Mouse (Mus musculus): ENCODE results near the gene Csnk2b.

Gene Csnk2b

DNA sequence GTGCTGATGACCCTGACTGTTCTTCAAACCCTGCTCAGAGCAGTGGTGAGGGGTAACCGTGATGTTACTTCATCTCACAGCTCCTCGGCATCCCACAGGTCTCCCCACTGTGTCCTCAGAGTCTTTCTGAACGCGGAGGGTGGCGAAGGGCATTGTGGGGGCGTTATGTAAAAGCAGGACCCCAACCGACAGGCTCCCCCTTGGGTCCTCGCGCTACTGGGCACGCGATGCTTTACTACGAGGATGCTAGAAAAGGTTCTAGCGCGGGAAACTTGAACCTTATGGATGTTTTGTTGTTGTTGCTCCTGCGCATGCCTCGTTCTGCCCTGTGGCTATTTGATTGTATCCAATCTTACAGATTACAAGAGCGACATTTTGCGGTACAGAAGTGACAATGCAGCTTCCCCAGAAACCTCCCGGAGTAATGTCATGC lies at the start of gene Csnk2b:
TSS of gene Csnk2b (minus strand) at position 183 of the 433 bp plus-strand sequence.
- DNase-seq (ENCODE audit: low spot score), result no peak

DNA sequence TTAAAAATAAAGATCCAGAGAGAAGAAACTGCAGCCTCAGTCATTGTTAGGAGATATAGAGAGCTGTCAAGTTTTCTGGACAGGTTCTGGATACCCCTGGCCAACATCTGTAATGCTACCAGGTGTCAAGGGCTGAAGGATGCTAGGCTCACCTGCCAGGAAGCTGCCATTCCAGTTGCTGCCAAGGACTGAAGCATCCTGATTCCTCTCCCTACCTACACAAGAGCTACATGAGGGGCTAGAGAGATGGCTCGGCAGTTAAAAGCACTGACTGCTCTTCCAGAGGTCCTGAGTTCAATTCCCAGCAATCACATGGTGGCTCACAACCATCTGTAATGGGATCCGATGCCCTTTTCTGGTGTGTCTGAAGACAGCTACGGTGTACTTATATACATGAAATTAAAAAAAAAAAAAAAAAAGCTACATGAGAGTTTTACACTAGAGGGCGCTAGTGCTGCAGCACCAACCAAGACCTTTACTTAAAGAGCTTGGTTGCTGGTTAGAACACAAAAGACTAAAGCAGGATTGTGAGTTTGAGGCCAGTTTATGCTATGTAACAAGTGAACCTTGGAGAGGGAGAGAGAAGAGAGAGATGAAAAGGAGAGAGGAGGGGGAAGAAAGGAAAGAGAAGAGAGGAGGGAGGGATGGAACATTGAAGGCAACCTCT lies 46.8 kb upstream of the Csnk2b start:
- DNase-seq (ENCODE audit: low spot score), result no peak

DNA sequence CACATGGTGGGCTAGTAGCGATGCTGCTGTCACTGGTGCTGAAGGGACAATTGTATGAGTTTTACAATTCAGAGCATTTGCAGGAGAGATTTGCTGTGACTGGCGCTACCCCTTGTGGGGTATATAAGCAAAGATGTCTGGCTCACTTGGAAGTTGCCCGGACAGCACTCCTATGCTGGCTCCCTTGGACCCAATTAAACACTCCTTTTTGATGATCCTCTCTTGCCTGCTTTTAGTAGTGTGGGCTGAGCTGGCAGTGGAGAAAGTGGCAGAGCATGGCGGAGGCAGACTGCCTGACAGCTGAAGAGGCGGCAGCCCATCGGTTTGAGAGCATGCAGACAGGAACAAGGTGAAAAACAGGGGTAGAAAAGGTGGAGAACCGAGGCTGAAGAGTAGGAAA lies 45.9 kb upstream of the Csnk2b start:
- no peak for DNase-seq (ENCODE audit: low spot score)

DNA sequence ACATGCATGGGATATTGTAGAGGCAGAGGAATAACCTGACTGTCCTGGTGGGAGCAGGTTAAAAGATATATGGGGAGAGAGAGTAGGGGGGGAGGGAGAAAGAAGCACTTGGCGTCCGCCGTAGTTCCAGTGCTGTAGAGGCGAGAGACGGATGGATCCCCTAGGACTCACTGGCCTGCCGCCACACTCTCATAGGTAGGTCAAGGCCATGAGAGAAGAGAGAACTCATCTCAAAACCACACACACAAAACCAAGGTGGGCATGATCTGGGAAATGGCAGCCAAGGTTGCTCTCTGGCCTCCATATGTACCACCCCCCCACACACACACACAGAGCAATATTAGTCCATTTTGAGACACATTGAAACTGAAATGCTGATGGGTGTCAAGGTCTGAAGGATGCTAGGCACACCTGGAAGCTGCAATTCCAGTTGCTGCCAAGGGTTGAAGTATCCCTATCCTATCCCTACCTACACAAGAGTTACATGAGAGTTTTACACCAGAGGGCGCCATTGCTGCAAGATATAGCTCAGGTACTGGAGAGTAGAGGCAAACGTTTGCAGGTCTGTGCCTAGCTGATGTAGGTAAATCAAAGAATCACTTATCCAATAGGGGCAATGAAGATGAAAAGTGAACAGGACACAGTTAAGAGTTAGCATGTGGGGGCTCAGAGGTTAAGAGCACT lies 44.6 kb upstream of the Csnk2b start:
- no peak for DNase-seq (ENCODE audit: low spot score)

DNA sequence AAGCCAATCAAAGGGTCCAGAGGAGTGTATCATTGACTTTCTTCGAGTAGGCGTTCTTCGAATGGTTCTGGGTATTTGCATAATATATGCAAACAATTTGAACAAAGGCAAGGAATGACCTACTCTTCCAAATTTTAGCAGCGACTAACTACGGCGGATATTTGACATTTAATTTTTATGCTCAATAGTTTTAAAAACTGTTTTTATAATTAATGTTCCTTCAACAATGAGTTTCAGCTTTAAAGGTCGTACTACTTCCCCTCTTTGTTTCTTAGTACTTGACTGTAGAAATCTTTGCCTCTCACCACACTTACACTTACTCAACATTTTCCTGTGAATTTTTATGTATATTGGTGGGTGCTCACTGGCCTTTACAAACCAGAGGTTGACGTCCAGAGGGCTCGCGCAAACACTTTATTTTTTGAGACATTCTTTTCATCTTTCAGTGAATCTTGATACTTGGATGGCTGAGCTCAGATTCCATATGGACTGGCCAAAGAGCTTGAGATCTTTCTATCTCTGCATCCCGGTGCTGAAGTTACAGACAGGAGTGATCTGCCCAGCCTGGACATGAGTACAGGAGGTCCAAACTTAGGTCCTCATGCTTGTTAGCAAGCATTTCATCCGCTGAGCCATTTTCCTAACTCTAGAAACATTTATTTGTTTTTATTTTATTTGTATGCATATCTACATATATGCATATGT lies 43.8 kb upstream of the Csnk2b start:
- no peak for DNase-seq (ENCODE audit: low spot score)

DNA sequence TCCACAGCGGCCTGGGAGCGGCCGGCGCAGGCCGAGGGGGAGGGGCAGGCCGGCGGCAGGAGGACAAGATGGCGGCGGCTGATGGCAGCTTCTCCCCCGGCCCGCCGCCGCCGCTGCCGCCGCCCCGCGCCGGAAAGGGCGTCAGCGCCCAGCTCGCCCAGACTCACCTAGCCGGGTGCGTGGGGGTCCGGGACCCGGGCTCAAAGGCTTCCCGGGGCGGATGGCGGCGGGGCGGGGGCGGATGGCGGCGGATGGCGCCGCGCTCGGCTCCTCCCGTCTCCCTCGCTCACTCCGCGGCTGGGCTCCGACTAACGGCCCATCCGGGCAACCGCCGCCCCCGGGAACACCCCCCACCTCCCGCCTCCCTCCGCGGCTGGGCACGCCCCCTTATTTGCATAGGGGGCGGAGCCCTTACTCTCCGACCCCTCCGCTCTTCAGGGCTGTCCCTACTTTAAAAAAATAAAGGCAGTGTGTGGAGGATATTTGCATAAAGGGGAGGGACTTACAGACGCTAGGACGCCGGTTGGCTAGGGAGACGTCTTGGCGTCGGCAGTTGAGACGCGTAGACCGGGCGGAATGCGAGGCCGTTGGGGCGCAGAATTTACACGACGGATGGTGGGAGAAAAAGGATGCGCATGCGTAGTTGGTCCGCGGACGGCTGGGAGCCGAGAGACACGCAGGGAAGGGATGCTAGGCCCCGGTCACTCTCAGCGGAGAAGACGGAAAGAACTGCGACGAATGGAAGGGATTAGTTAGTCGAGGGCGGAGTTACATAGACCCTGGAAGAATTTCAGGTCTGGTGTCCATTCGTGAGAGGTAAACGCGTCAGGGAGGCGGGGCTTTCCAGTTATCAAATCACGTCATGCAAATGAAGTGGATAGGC lies 43.0 kb upstream of the Csnk2b start, which contains the start of gene Prrc2a:
TSS of gene Prrc2a (minus strand) at position 330 of the 883 bp plus-strand sequence.
- DNase-seq (ENCODE audit: low spot score), result peak; percentile 87

DNA sequence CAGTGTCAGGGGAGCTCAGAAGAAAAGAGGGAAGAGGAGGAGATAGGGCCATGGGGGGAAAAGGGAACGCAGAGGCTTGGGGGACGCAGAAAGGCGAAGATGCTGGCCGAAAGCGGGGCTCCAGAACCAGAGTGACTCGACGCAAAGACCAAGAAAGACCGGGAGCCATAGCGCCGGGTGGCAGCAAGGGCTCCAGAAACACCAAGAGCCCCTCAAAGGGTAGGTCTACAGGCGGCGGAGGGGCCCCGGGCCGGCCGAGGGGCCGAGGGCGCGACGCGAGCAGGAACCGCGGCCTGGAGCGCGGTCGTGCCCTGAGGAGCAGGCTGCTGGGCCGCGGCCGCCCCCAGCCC lies 42.3 kb upstream of the Csnk2b start:
- DNase-seq (ENCODE audit: low spot score), result no peak

DNA sequence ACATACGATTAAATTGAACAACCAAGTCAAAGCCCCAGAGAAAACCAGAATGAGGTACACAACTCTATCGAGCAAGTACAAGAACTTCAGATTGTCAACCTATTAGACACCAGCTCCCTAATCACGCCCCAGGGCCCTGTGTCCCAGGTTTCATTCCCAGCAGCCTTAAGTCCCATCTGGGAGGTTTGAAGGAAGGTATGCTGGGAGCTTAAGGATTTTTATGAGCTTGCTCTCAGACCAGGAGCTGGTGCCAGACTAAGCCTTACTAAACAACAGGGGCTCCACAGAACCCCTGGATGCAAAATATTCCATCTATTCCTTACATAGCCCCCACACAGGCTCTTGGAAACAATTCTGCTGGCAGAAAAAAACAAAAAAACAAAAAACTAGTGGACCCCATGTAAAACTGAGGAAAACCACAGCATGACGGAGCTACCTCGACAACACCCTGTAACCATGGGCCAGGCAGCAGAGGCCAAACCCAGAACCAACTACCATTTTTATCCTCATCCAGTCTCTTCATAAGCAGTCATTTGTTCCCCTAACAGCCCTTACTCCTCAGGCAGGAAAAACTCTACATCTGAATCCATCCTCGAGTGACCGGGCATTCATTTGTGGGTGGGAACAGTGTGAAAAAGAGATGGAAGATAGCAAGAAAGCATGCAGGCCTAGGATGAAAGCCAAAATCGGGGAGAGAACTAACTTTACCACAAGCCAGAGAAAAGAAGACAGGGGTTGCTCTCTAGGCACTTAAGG lies 41.7 kb upstream of the Csnk2b start:
- DNase-seq (ENCODE audit: low spot score), result no peak

DNA sequence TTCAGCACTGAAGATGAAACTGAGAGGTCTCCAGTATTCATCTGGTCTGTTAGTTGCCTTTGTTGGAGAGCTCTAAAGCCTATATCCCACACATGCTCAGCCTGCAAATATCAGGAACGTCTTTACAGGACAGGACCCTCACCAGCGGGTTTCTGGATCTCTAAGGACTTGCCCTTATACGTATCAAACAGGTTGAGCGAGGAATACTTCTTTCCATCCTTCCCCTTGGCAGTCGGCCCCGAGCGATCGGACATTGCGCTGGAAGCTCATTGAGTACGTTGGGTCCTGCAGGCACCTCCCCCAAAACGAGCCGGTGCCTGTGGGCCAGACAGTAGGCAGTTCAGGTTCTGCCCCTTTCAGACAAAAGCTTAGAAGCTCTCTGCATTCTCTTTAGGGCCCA lies 40.9 kb upstream of the Csnk2b start:
- no peak for DNase-seq (ENCODE audit: low spot score)

DNA sequence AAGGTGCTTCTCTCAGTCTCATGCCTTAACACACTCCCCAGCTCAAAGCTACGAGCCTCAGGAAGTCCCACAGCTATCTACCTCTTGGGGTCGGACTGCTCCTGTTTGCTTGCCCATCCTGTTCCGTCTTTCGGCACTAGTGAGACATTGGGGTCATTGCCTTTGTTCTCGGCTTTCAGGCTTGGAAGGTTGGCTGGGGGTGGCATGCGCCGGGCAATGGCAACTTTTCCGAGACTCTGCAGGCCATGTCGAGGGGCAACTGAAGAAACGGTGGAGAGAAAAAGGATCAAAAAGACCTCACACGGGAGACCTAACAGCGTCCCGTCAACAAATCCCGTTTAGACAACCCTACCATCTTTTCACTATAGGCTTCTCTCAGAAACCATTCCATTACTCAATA lies 40.3 kb upstream of the Csnk2b start:
- DNase-seq (ENCODE audit: low spot score), result no peak

DNA sequence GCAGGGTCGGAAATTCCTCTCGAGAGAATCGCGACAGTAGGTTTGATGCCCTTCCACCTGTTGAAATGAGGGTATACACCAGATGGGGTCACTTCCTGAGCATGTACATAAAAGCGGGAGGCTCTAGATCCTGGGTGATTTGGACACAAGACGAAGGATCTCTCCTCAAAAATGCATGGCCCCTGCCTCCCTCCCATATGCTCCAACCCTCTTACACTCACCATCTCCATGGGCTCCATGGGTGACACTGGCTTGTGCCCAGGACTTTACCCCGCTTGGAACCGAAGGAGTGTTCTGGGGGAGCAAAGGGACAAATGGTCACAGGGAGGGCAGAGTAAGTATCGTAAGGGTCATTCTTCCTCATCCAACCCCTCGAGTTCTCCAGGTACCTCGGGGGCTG lies 39.6 kb upstream of the Csnk2b start:
- DNase-seq (ENCODE audit: low spot score), result no peak

DNA sequence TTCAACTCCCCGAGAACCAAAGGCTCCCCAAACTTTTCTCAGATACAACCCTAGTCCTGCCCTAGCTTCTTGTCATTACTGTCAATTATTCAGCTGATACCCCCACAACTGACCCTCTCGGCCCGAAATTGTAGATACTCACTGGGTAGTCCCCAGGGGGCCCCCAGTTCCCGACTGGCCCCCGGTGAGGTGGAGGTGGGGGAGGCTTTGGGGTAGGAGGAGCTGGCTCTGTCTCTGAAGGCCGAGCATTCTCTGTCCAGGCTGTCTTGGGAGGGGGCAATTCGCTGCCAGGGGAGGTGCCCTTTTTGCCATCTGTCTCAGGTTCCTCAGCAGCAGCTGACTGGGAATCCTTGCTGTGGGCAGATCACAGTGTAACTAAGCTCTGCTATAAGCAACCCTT lies 37.8 kb upstream of the Csnk2b start:
- DNase-seq (ENCODE audit: low spot score), result no peak

DNA sequence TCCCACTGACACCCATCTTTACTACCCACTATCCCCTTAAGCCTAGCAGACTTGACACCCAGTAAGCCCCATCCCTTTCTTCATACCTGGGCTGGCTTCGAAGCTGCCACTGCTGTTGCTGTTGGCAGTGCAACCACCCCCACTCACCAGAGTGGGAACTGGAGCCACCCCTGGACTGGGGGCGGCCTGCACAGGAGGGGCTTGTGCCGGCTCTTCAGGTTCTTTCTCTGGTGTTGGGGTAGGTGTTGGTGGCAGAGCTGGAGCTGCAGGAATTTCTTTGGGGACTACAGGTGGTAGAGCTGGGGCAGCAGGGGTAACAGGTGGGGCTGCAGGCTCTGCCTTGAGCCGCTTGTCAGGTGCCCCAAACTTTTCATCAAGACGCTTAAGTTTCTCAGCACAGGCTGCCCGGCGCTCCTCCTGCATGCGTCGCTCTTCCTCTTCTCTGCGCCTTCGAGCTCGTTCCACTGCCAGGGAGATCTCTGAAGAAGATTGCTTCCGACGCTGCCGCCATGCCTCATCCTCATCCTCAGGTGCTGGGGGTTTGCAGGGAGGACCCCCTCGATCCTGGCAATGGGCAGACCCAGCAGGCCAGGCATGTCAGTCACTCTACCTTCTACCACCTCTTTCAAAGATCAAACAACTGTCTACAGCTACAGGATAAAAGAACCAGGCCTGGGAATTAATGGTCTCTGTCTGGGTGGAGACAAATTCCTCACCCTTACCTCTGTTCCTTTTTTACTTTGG lies 37.2 kb upstream of the Csnk2b start:
- DNase-seq (ENCODE audit: low spot score), result no peak

DNA sequence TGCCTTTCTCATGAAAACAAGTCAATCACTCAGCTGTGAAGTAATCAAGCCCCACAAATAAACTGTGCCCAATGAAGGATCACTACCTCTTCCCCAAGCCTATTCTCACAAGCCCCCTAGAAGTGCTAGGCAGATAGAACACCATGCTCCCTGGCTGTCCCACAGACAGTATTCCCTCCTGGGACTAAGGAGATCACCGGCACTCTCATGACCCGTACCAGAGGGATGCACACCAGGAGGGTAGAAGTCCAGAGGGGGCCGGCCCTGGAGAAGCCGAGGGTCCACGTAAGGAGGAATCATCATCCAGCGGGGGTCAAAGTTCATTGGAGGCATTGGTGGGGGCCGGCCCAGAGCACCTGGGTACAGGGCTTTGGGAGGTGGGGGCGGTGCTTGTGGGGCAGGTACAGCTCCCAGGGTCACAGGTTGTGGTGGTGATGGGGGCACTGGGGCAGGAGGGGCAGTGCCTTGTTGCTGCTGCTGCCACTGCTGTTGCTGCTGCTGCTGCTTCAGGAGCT lies 35.9 kb upstream of the Csnk2b start:
- no peak for DNase-seq (ENCODE audit: low spot score)

DNA sequence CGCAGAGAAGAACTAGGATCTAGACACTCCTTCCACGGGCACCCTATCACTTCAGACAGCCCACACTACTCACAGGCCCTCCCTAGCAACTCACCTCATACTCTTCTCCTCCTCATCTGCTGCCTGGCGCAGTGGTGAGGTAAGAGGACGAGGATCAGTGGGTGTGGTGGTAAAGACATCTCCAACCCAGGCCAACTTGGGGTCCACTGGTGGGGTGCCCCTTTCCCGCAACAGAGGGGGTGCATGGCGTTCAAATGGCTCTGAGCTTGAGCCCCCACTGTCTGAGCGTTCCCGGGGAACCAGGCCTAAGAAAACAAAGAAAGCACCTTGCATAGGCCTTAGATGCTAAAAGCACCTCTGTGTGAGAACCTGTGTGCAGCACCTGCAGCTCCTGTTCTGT lies 35.4 kb upstream of the Csnk2b start:
- DNase-seq (ENCODE audit: low spot score), result no peak

DNA sequence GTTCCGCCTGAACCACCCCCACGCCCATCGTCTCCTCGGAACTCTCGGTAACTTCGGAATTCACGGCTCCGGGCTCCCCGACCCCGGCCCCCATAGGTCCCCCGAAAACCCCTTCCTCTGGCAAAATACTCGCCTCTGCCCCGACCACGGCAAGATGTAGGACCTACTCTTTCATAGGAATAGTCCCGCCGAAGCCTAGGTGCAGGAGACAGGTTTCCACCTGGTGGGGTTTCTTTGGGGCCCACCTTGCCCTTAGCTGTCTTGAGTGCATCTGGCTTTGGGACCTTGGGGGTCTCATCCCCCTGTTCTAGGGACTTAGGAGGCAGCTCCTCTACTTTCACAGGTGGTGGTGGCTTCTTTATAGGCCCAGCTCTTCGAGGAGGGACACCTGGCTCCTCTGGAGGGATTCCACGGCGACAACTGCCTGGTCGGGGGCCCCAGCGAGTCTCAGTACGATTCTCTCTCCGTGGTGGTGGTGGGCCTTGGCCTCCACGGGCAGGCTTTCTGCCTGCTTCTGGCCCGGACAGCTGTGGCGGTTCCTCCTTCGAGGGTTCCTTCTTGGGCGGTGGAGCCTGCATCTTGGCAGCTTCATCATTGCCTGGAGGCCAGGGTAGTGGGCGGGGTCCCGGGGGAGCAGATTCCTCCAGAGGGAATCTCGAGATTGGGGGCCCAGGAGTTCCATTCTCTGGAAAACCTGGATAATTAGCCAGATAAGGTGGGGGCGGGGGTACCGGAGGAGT lies 34.8 kb upstream of the Csnk2b start:
- DNase-seq (ENCODE audit: low spot score), result no peak

DNA sequence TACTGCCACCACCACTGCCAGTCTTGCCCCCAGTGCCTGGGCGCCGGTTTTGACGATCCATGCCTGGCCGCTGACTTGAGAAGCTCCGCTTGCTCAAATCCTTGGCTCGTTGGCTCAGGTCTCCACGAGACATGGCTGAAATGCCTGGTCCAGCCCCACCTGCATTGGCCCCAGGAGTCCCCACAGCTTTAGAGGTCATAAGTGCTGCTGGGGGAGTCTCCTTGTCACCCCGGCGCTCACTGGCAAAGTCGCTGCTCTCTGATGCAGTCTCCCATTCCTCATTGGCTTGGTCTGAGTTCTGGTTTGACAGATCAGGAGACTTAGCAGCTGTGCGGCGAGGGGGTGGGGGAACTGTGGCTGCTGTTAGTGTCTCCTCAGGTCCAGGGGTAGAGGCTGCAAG lies 33.6 kb upstream of the Csnk2b start:
- no peak for DNase-seq (ENCODE audit: low spot score)

DNA sequence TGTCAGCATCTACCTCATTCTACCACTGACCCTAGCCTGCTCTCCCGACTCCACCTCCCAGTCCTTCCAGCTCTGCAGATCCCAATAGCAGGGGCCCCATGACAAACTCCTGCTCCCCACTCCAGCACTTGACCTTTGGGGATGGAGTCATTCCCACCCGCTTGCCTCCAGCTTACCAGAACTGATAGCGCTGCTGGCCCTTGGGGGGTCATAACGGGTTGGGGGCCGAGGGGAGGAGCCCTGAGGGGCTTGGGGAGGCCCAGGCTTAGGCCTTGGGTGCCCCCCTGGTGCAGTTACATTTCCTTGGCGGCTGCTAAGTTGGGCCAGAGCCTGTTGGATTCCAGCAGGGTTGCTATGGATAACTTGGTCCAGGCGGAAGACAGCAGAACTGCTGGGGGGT lies 32.8 kb upstream of the Csnk2b start:
- no peak for DNase-seq (ENCODE audit: low spot score)

DNA sequence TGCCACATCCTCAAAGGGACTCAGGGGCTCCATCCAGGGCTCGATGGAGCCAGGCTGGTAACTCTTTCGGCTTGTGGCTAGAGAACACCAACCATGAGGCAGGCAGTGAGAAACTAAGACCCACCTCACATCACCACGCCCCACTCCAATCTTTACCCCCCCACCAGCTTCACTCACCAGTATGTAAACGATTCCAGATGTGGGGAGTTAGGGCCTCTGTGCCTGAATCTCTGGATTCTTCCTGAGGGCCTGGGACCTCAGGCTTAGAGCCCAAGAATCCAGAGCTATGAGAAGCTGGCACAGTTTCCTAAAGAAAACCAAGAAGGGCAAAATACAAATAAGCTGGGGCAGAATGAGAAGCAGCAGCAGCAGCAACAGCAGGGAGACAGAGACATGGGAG lies 32.1 kb upstream of the Csnk2b start:
- no peak for DNase-seq (ENCODE audit: low spot score)

DNA sequence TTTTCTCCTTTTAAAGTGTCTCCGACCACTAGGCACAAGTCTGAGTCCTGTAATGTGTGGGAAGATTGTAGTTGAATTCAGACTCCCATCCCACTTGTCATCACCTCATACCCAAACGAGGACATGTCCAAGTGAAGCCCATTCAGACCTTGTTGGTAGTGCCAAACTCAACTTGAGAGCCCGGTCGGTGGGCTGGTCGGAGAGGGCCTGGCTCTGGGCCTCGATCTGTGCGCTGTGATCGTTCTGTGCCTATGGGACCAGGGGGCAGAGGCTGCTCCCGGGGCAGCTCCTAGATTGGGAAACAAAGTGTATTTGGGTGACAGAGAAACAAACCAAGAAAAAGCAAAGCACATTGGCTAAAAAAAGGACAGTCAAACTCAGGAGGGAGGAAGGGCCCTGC lies 31.2 kb upstream of the Csnk2b start:
- no peak for DNase-seq (ENCODE audit: low spot score)
